Mouse (Mus musculus) liver, adult 2 months (tissue): ENCODE data around the gene Strn3. TPM values are rescaled to one million over a fixed set of nuclear protein-coding genes. Genes with fewer than 3 reads are reported as not detected.

Source experiments
- DNase-seq: peaks from one replicate; pipeline ENCODE4 v3.0.0-alpha.2; 2011; ENCODE audit warnings: low read depth, low spot score; ENCODE audit errors: extremely low read depth
- H3K27ac ChIP-seq: fragments of 200-500 bp; replicated peaks from 2 replicates; pipeline ENCODE4 v1.5.1; 2012; ENCODE audit warnings: low read depth, mild to moderate bottlenecking, control low read depth, inconsistent platforms, low read length; ENCODE audit not compliant: insufficient read depth
- H3K27me3 ChIP-seq: fragments of 200-500 bp; 2 replicates; pipeline ENCODE4 v1.6.1; 2012; ENCODE audit warnings: mild to moderate bottlenecking, moderate library complexity, low read length, inconsistent platforms; ENCODE audit not compliant: control insufficient read depth, insufficient read depth
- H3K36me3 ChIP-seq: fragments of 200-500 bp; 2 replicates; pipeline ENCODE4 v1.6.1; 2012; ENCODE audit warnings: low read length, inconsistent platforms; ENCODE audit not compliant: control insufficient read depth, insufficient read depth
- H3K4me1 ChIP-seq: fragments of 200-500 bp; 2 replicates; pipeline ENCODE4 v1.6.1; 2011; ENCODE audit warnings: low read length; ENCODE audit not compliant: control insufficient read depth, insufficient read depth
- H3K4me3 ChIP-seq: fragments of 200-500 bp; 2 replicates; pipeline ENCODE4 v1.5.1; 2011; ENCODE audit warnings: low read depth, mild to moderate bottlenecking, control low read depth, low read length, moderate library complexity; ENCODE audit not compliant: insufficient read depth
- H3K79me2 ChIP-seq: fragments of 200-500 bp; 2 replicates; pipeline ENCODE4 v1.6.1; 2012; ENCODE audit warnings: inconsistent platforms, mild to moderate bottlenecking, low read length, moderate library complexity; ENCODE audit not compliant: control insufficient read depth, insufficient read depth
- H3K9ac ChIP-seq: fragments of 200-500 bp; 2 replicates; pipeline ENCODE4 v1.6.1; 2012; ENCODE audit warnings: low read depth, mild to moderate bottlenecking, control low read depth, inconsistent platforms, low read length
- CTCF ChIP-seq: fragments of 200-500 bp; IDR thresholded peaks from 2 replicates; pipeline ENCODE4 v1.5.1; 2011; ENCODE audit warnings: low read depth, low read length, control low read depth
- POLR2A ChIP-seq: fragments of 200-500 bp; IDR thresholded peaks from 2 replicates; pipeline ENCODE4 v1.6.1; 2011; ENCODE audit warnings: low read length, control low read depth; ENCODE audit not compliant: insufficient read depth; ENCODE audit errors: extremely low read depth
- WGBS: fragments of 180-500 bp; shearing (Covaris S2); methylation state at CpG from one replicate; pipeline ENCODE4 v1.1.7; 2018; 5-methylcytosine and 5-hydroxymethylcytosine counted together
- polyA plus RNA-seq: library from polyadenylated mRNA; depleted of rRNA; stranded (reverse); fragments of >200 nt; gene quantifications from 2 replicates; pipeline ENCODE4 v1.2.3, GENCODE M21; 2012
- total RNA-seq: library from RNA; depleted of rRNA; stranded (reverse); fragments of >200 nt; gene quantifications from 2 replicates; pipeline ENCODE4 v1.2.3, GENCODE M21; 2014

Gene Strn3
- total and polyA plus RNA-seq, 2 experiments = 7.3 to 33.7 TPM

DNA sequence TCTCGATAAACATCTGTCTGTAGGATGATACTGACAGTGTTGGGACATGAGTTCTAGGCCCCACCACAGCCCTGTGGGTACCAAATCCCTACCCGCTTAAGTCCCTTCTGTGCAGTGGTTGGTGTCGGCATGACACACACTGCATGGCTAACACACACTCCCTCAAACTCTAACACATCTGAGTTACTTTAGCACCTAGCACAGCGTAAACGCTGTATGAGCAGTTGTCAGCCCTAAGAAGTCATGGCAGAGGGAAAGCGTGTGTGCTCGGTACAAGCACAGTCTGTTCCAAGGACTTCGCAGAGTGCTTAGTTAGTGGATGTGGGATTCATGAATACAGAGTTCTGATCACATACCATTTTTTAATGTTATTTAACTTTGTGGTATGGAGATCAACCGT, 38.1 kb upstream of the Strn3 start:
- TF ChIP-seq POLR2A (no peak), CTCF (no peak)

DNA sequence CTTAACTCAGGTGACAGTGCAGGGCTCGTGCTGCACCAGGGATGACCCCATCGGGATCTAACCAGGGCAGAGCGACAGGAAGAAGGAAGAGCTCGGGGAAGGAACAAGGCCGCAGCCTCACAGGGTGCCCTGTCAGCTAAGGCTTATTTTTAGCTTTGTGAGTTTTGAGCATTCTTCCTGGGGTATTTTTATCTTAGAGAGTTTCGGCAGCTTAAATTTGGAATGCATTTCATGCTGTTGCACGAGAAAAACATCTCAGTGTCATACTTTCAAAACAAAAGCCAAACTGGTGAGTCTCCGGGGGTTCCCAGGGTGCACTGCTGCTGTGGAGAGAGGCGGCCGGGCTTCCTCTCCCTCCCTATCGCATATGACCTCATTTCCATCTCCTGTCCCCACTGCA, 37.4 kb upstream of the Strn3 start:
- no peak for DNase-seq
- no peaks in the 10 kb centered on the region for H3K79me2 ChIP-seq
- no peak overlapping the region for H3K9ac ChIP-seq
- peak overlapping the region; percentile 40 for H3K27ac ChIP-seq
- TF ChIP-seq POLR2A (no peak), CTCF (no peak)
- 69% methylated on average over 11 of the region's 11 CpGs for WGBS
- H3K4me1 ChIP-seq = no peaks in the 10 kb centered on the region
- H3K36me3 ChIP-seq = no peaks in the 10 kb centered on the region
- no peaks in the 10 kb centered on the region for H3K27me3 ChIP-seq
- no peak overlapping the region for H3K4me3 ChIP-seq

More for the DNA sequence above, 38.1 kb upstream of the Strn3 start:
- H3K79me2 ChIP-seq = no peaks in the 10 kb centered on the region
- H3K4me1 ChIP-seq = no peaks in the 10 kb centered on the region
- no peaks in the 10 kb centered on the region for H3K36me3 ChIP-seq
- no peak overlapping the region for H3K9ac ChIP-seq
- 95% methylated on average over 9 of the region's 9 CpGs for WGBS
- no peak overlapping the region for H3K4me3 ChIP-seq
- no peak for DNase-seq
- H3K27me3 ChIP-seq = no peaks in the 10 kb centered on the region
- peak overlapping the region; percentile 64; the same call in 1 of the 2 replicates for H3K27ac ChIP-seq

DNA sequence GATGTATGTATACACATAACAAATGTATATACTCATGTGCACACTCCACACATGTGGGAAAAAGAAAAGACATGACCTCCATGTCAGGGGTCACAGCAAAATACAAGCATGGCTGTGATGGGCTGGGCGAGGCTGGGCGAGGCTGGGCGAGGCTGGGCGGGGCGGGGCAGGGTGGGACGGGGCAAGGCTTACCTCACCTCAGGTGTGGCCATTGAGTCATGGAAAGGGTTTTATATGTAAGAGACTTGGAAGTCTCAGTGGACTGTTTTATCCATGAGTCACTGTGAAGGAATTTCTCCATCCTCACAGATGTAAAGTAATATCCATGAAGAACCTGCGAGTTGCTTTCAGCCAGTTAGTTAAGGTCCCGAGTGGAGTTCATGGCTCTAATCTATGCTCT, 30.1 kb upstream of the Strn3 start:
- H3K36me3 ChIP-seq = peaks cover 3% of the 10 kb centered on the region; the same call in 1 of the 2 replicates
- H3K79me2 ChIP-seq = no peaks in the 10 kb centered on the region
- no peaks in the 10 kb centered on the region for H3K27me3 ChIP-seq
- 97% methylated on average over 8 of the region's 8 CpGs for WGBS
- no peak overlapping the region for H3K9ac ChIP-seq
- H3K4me1 ChIP-seq = no peaks in the 10 kb centered on the region
- no peak for DNase-seq
- no peak overlapping the region for H3K27ac ChIP-seq
- TF ChIP-seq POLR2A = no peak
- no peak for TF ChIP-seq CTCF
- H3K4me3 ChIP-seq = no peak overlapping the region

DNA sequence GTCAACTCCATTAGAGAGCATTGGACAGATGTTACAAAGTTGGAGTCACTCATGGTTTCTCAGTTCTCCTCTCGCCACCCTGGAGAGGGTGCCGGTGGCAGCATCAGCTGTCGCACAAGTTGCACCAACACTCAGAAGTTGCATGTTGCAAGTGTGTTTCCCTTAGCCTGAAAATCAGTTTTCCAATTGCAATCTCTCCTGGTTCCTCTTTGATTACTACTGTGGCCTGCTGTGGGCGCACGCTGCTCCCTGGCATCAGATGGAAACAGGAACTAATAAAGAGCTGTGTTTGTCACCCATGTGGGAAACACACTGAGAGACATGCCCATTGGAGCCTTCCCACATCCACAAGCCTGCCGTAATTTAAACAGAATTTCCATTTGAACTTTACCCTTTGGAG, 26.9 kb upstream of the Strn3 start:
- WGBS = 86% methylated on average over 6 of the region's 6 CpGs
- Histone ChIP-seq H3K36me3 (peaks cover 3% of the 10 kb centered on the region; the same call in 1 of the 2 replicates), H3K9ac (no peak overlapping the region), H3K27ac (no peak overlapping the region), H3K79me2 (no peaks in the 10 kb centered on the region), H3K4me3 (no peak overlapping the region), H3K27me3 (no peaks in the 10 kb centered on the region), H3K4me1 (no peaks in the 10 kb centered on the region)
- TF ChIP-seq CTCF (no peak), POLR2A (no peak)
- no peak for DNase-seq

GRCm38 (mm10) chr12:51712685-51713084, 21.0 kb upstream of the Strn3 start:
- no peak for DNase-seq
- H3K4me3 ChIP-seq = no peak overlapping the region

GRCm38 (mm10) chr12:51710154-51710553, 18.5 kb upstream of the Strn3 start:
- Histone ChIP-seq H3K27me3 (no peaks in the 10 kb centered on the region), H3K79me2 (0 out of 2 replicates have a peak, but pooled peaks cover 2% of the 10 kb centered on the region), H3K4me3 (no peak overlapping the region), H3K4me1 (no peaks in the 10 kb centered on the region), H3K27ac (no peak overlapping the region), H3K9ac (no peak overlapping the region), H3K36me3 (no peaks in the 10 kb centered on the region)
- no peak for DNase-seq
- 72% methylated on average over 5 of the region's 5 CpGs for WGBS
- TF ChIP-seq CTCF = no peak
- no peak for TF ChIP-seq POLR2A

More at GRCm38 (mm10) chr12:51712685-51713084, 21.0 kb upstream of the Strn3 start:
- Histone ChIP-seq H3K79me2 (no peaks in the 10 kb centered on the region), H3K27ac (no peak overlapping the region), H3K36me3 (no peaks in the 10 kb centered on the region), H3K9ac (no peak overlapping the region), H3K27me3 (no peaks in the 10 kb centered on the region), H3K4me1 (no peaks in the 10 kb centered on the region)
- TF ChIP-seq POLR2A = no peak
- no peak for TF ChIP-seq CTCF
- WGBS = 54% methylated on average over 1 of the region's 1 CpGs
